8 mouse cellular contexts compared by ENCODE assay signal in genomic region chr2:61656421-61657411, GRCm38 (mm10). TPM values are rescaled to one million over a fixed set of nuclear protein-coding genes. Genes with fewer than 3 reads are reported as not detected.
DNase-seq lines count a peak whose midpoint lies in the region; ATAC-seq lines count a peak whose summit lies in the region.

No protein-coding gene starts in this region.

- ATAC-seq in hindbrain, embryonic 16.5 days: peak; percentile 94

- H3K36me3 ChIP-seq in hindbrain, embryonic 16.5 days (ENCODE audit: control insufficient read depth, insufficient read depth, low read length): no peaks in the 10 kb centered on the region

- H3K4me1 ChIP-seq in hindbrain, embryonic 16.5 days (ENCODE audit: control insufficient read depth, insufficient read depth, low read depth, low read length): peaks cover 7% of the 10 kb centered on the region

- DNase-seq in adrenal gland, adult 2 months: peak; percentile 81
- DNase-seq in cerebellum, postnatal 25 days: peak; percentile 83 to 85
- peak; percentile 81 to 83 for DNase-seq in frontal cortex, postnatal 14 days (ENCODE audit: low spot score in 2 of 2)
- peak; percentile 85 for DNase-seq in left cerebral cortex, adult 11 months (ENCODE audit: low spot score)
- DNase-seq in lung, postnatal 36 days: peak; percentile 38
- peak; percentile 94 for DNase-seq in right cerebral cortex, adult 18-20 months
- peak; percentile 65 for DNase-seq in yolk sac, embryonic 10.5 days (ENCODE audit: low spot score)

- no peaks in the 10 kb centered on the region for H3K9me3 ChIP-seq in hindbrain, embryonic 16.5 days (ENCODE audit: control insufficient read depth, low read length)

- H3K27ac ChIP-seq in hindbrain, embryonic 16.5 days (ENCODE audit: low read depth, low read length): peak overlapping the region; percentile 94

- peak overlapping the region; percentile 76 for H3K4me3 ChIP-seq in hindbrain, embryonic 16.5 days (ENCODE audit: low read length)

- peak overlapping the region; percentile 95 for H3K4me2 ChIP-seq in hindbrain, embryonic 16.5 days (ENCODE audit: low read length)

- peak overlapping the region; percentile 93 for H3K9ac ChIP-seq in hindbrain, embryonic 16.5 days (ENCODE audit: low read depth, low read length)

- H3K27me3 ChIP-seq in hindbrain, embryonic 16.5 days (replicated peaks; ENCODE audit: control insufficient read depth, insufficient read depth, low read length): no peaks in the 10 kb centered on the region; the same call in 1 of the 2 replicates

- WGBS in hindbrain, embryonic 16.5 days: under 1% methylated on average over 79 of the region's 85 CpGs

RNA-seq across cellular contexts. Expression of gene Psmd14, which starts 54.8 kb away (rescaled TPM):
- total RNA-seq in adrenal gland, adult 2 months (2021): 100 to 1,000 TPM; 108 to 118 TPM
- polyA plus RNA-seq in adrenal gland, adult 2 months (2012; rRNA removed): 2.3 and 3.1 TPM in 2 replicates
- polyA plus RNA-seq in hindbrain, embryonic 16.5 days (2015; fragmentation: Nextera tagmentation; extraction: Ambion mirVana): 179 and 183 TPM in 2 replicates

Comparison
In these comparisons a context has a peak if more than half of its experiments do, and no peak if none do; other contexts are left out.
1. Peak in every context shown above with its lines: DNase-seq, ATAC-seq, H3K4me3 ChIP-seq and H3K27ac ChIP-seq.
2. DNase-seq: peak in every context shown above with its lines; median percentile 94 in right cerebral cortex, adult 18-20 months; 85 in left cerebral cortex, adult 11 months; 84 in cerebellum, postnatal 25 days; 82 in frontal cortex, postnatal 14 days; 81 in adrenal gland, adult 2 months; 65 in yolk sac, embryonic 10.5 days; 38 in lung, postnatal 36 days.
3. RNA of gene Psmd14, which starts 54.8 kb away (polyA plus RNA-seq): 179 to 183 TPM in hindbrain, embryonic 16.5 days; 2.3 to 3.1 TPM in adrenal gland, adult 2 months; every median in the first group is over 10 times any median in the second.